ENCODE assay signal across 20 mouse cellular contexts in genomic region chr3:84854440-84854839, GRCm38 (mm10). TPM values are rescaled to one million over a fixed set of nuclear protein-coding genes. Genes with fewer than 3 reads are reported as not detected.
A peak's percentile ranks its signal among the peaks of the same experiment; 100 is the strongest.
DNase-seq lines count a peak whose midpoint lies in the region; ATAC-seq and TF ChIP-seq lines count a peak whose summit lies in the region.
"Had no signal": no experiment of that assay in that cellular context is flagged by ENCODE, and none has a peak within 500 bp of the region (broad histone marks: within the 10 kb centered on the region; RNA-seq: fewer than 3 reads in every experiment).

No protein-coding gene starts in this region.

- H3K36me3 ChIP-seq in G1E (replicated peaks) = peaks cover 22% of the 10 kb centered on the region
- H3K36me3 ChIP-seq: embryonic facial prominence, embryonic 12.5 days; heart, embryonic 13.5 days; hindbrain, embryonic 15.5 days had no signal

- ATAC-seq in G1E (ENCODE audit: extremely low read depth, insufficient number of reproducible peaks, low FRiP score, poor library complexity, severe bottlenecking) = peak; percentile 57
- peak; percentile 92 for ATAC-seq in common myeloid progenitor, adult 5-6 weeks (replicated peaks; ENCODE audit: low read depth, poor library complexity, severe bottlenecking)
- peak; percentile 83 for ATAC-seq in megakaryocyte-erythroid progenitor cell, adult 5-6 weeks (replicated peaks; ENCODE audit: low FRiP score, low TSS enrichment, poor library complexity, severe bottlenecking)
- ATAC-seq: CD4-positive, CD25-positive, alpha-beta regulatory T cell, adult 4 months; forebrain, embryonic 13.5 days; forebrain, postnatal 0 days; intestine, embryonic 16.5 days had no signal

- intact Hi-C loops in left cerebral cortex, postnatal 25 days (cut with DNase I) = no loop called here

- H3K4me1 ChIP-seq in G1E (ENCODE audit: insufficient read depth, low read depth, low read length) = peaks cover 36% of the 10 kb centered on the region
- H3K4me1 ChIP-seq: embryonic facial prominence, embryonic 12.5 days; forebrain, embryonic 13.5 days; hindbrain, embryonic 15.5 days had no signal

- no peak overlapping the region for H3K4me3 ChIP-seq in G1E (ENCODE audit: low read depth, low read length)
- H3K4me3 ChIP-seq: embryonic facial prominence, embryonic 12.5 days; forebrain, embryonic 13.5 days; heart, embryonic 13.5 days; hindbrain, embryonic 15.5 days had no signal

- H3K27me3 ChIP-seq in G1E (ENCODE audit: insufficient read depth, low read length) = no peaks in the 10 kb centered on the region
- H3K27me3 ChIP-seq: embryonic facial prominence, embryonic 12.5 days; forebrain, embryonic 13.5 days; heart, embryonic 13.5 days; hindbrain, embryonic 15.5 days had no signal

- DNase-seq in 416B (ENCODE audit: low read depth) (peak; percentile 52), G1E (ENCODE audit: low spot score) (peak; percentile 5)
- no peak for DNase-seq in frontal cortex, postnatal 10 days (ENCODE audit: low spot score in 2 of 2)
- DNase-seq in urinary bladder, adult 18-20 months (ENCODE audit: low spot score in 2 of 2) = no peak
- DNase-seq in left cerebral cortex, postnatal 25 days (ENCODE audit: low spot score in 2 of 2) = no peak
- DNase-seq: adrenal gland, adult 2 months; adrenal gland, postnatal 25 days; B cell, adult 2 months; cerebellum, adult 8-10 months; cerebellum, postnatal 14 days; forebrain, postnatal 0 days; heart, postnatal 36 days had no signal

- no peak for TF ChIP-seq CTCF in G1E (IDR thresholded peaks at IDR 0.05; ENCODE audit: low read depth, low read length)

- H3K9me3 ChIP-seq in G1E (replicated peaks) = no peaks in the 10 kb centered on the region
- H3K9me3 ChIP-seq: embryonic facial prominence, embryonic 12.5 days; forebrain, embryonic 13.5 days; heart, embryonic 13.5 days; hindbrain, embryonic 15.5 days had no signal

RNA-seq across cellular contexts. Expression of gene Fbxw7, which starts 39.4 kb away (rescaled TPM):
- total RNA-seq in G1E (2014; fragmentation: Nextera tagmentation) (13.4 and 16.8 TPM in 2 replicates), G1E (2017) (24.0 and 27.5 TPM in 2 replicates)
- 5.3 and 5.8 TPM in 2 replicates for polyA plus RNA-seq in G1E (2012)
- 19.4 and 20.3 TPM in 2 replicates for total RNA-seq in common myeloid progenitor, adult 5-6 weeks (2017)
- total RNA-seq in megakaryocyte-erythroid progenitor cell, adult 5-6 weeks (2014; fragmentation: Nextera tagmentation) = 10.6 and 16.4 TPM in 2 replicates
- 18.9 and 19.7 TPM in 2 replicates for total RNA-seq in megakaryocyte-erythroid progenitor cell, adult 5-6 weeks (2017)
- total RNA-seq in left cerebral cortex, postnatal 25 days (2021) = 100 to 1,000 TPM; 265 to 269 TPM

Comparison
In these comparisons a context has a peak if more than half of its experiments do, and no peak if none do; other contexts are left out.
1. DNase-seq: peak in 416B (single experiment) and G1E (single experiment); none in frontal cortex, postnatal 10 days (0 of 2), urinary bladder, adult 18-20 months (0 of 2) and left cerebral cortex, postnatal 25 days (0 of 2).
2. RNA of gene Fbxw7, which starts 39.4 kb away (total RNA-seq): 265 to 269 TPM in left cerebral cortex, postnatal 25 days; 13.4 to 27.5 TPM in G1E, 19.4 to 20.3 TPM in common myeloid progenitor, adult 5-6 weeks and 10.6 to 19.7 TPM in megakaryocyte-erythroid progenitor cell, adult 5-6 weeks; every median in the first group is over 4 times any median in the second.
3. Peak in every context shown above with its lines, with median percentiles within 50 percentile points of each other: ATAC-seq.